In genomic region chr11:60136491-60136890, GRCm38 (mm10) we compare ENCODE assay signal across 20 mouse cellular contexts.
"Had no signal": no experiment of that assay in that cellular context is flagged by ENCODE, and none has a peak within 500 bp of the region (broad histone marks: within the 10 kb centered on the region; RNA-seq: fewer than 3 reads in every experiment).

No protein-coding gene starts in this region.

- ATAC-seq: liver, embryonic 12.5 days had no signal

- H3K4me2 ChIP-seq: limb, embryonic 13.5 days; liver, embryonic 12.5 days; liver, embryonic 15.5 days; lung, embryonic 15.5 days; midbrain, embryonic 11.5 days had no signal

- H3K9ac ChIP-seq: limb, embryonic 13.5 days; liver, embryonic 12.5 days; liver, embryonic 15.5 days; lung, embryonic 15.5 days had no signal

- H3K4me3 ChIP-seq: layer of hippocampus, adult 2 months; limb, embryonic 10.5 days; limb, embryonic 13.5 days; liver, embryonic 12.5 days; liver, embryonic 15.5 days; lung, embryonic 15.5 days; megakaryocyte, embryonic 14.5 days had no signal

- H3K9me3 ChIP-seq: limb, embryonic 10.5 days; limb, embryonic 13.5 days; liver, embryonic 12.5 days; liver, embryonic 15.5 days; lung, embryonic 15.5 days; megakaryocyte, embryonic 14.5 days had no signal

- DNase-seq: kidney, postnatal 25 days; layer of hippocampus, adult 9-11 months; liver; lung, adult 18-20 months; lung, postnatal 10 days; lung, postnatal 36 days; midbrain, embryonic 14.5 days; thymus, adult 2 months; thymus, postnatal 14 days; thymus, postnatal 4 days had no signal

- H3K36me3 ChIP-seq: limb, embryonic 13.5 days; liver, embryonic 12.5 days; liver, embryonic 15.5 days; lung, embryonic 15.5 days had no signal

- H3K27me3 ChIP-seq: limb, embryonic 13.5 days; lung, embryonic 15.5 days; megakaryocyte, embryonic 14.5 days had no signal

- H3K27ac ChIP-seq: kidney, postnatal 0 days; limb, embryonic 10.5 days; limb, embryonic 13.5 days; liver, embryonic 12.5 days; liver, embryonic 15.5 days; lung, embryonic 15.5 days; stomach, postnatal 0 days had no signal
